Mouse (Mus musculus): ENCODE data around the gene Ankrd33. TPM values are rescaled to one million over a fixed set of nuclear protein-coding genes. Genes with fewer than 3 reads are reported as not detected.
"Not testable (repeated sequence)": the region's sequence is repeated elsewhere in the genome, so short reads cannot be mapped to it uniquely, and the experiment has no call there.

Ankrd33 gene
- polyA plus RNA-seq, 1 experiment from 2014 or later: not detected

- WGBS: 84% methylated on average over 5 of the region's 5 CpGs
- H3K9me3 ChIP-seq: no peaks in the 10 kb centered on the region
These were observed 7.5 kb upstream of the Ankrd33 start for GRCm38 (mm10) chr15:101107906-101108671.

GRCm38 (mm10) chr15:101113176-101113575, 2.4 kb upstream of the Ankrd33 start:
- no peak for ATAC-seq (ENCODE audit: low read depth)
- WGBS: 78% methylated on average over 8 of the region's 8 CpGs
- H3K27me3 ChIP-seq: peaks cover 6% of the 10 kb centered on the region; the same call in 1 of the 2 replicates

More at GRCm38 (mm10) chr15:101107906-101108671, 7.5 kb upstream of the Ankrd33 start:
- no peak overlapping the region for H3K27ac ChIP-seq (replicated peaks)
- H3K9ac ChIP-seq: no peak overlapping the region
- peaks cover 6% of the 10 kb centered on the region; the same call in 1 of the 2 replicates for H3K27me3 ChIP-seq
- H3K4me2 ChIP-seq: no peak overlapping the region
- no peaks in the 10 kb centered on the region; the same call in 1 of the 2 replicates for H3K4me1 ChIP-seq (replicated peaks)
- no peak overlapping the region for H3K4me3 ChIP-seq
- no peak for ATAC-seq (ENCODE audit: low read depth)
- no peaks in the 10 kb centered on the region for H3K36me3 ChIP-seq

GRCm38 (mm10) chr15:101113778-101114177, 1.8 kb upstream of the Ankrd33 start:
- H3K4me2 ChIP-seq; H3K4me1 ChIP-seq (replicated peaks); H3K9ac ChIP-seq; H3K27me3 ChIP-seq; H3K9me3 ChIP-seq; ATAC-seq (ENCODE audit: low read depth); H3K36me3 ChIP-seq; H3K27ac ChIP-seq (replicated peaks); H3K4me3 ChIP-seq: not testable (repeated sequence)
- WGBS: 71% methylated on average over 2 of the region's 2 CpGs

More at GRCm38 (mm10) chr15:101113176-101113575, 2.4 kb upstream of the Ankrd33 start:
- Histone ChIP-seq H3K4me2 (no peak overlapping the region), H3K4me1 (replicated peaks) (no peaks in the 10 kb centered on the region), H3K36me3 (no peaks in the 10 kb centered on the region), H3K9ac (no peak overlapping the region), H3K9me3 (no peaks in the 10 kb centered on the region), H3K4me3 (no peak overlapping the region), H3K27ac (replicated peaks) (0 out of 2 replicates have a peak overlapping the region, but pooled peaks have one; percentile 7)

- Histone ChIP-seq H3K9ac (no peak overlapping the region), H3K4me2 (no peak overlapping the region), H3K27ac (replicated peaks) (no peak overlapping the region), H3K27me3 (no peaks in the 10 kb centered on the region), H3K9me3 (no peaks in the 10 kb centered on the region), H3K36me3 (no peaks in the 10 kb centered on the region), H3K4me3 (no peak overlapping the region), H3K4me1 (replicated peaks) (no peaks in the 10 kb centered on the region)
- WGBS: 68% methylated on average over 14 of the region's 14 CpGs
- 0 out of 2 replicates have a peak, but pooled peaks have one; percentile 15 for ATAC-seq (ENCODE audit: low read depth)
These were observed 3.0 kb downstream of the Ankrd33 start for GRCm38 (mm10) chr15:101118399-101119125.

- H3K4me2 ChIP-seq: no peak overlapping the region
- ATAC-seq (ENCODE audit: low read depth): no peak
- no peaks in the 10 kb centered on the region for H3K36me3 ChIP-seq
- no peak overlapping the region for H3K4me3 ChIP-seq
- no peak overlapping the region for H3K27ac ChIP-seq (replicated peaks)
- no peaks in the 10 kb centered on the region for H3K9me3 ChIP-seq
- 73% methylated on average over 9 of the region's 9 CpGs for WGBS
- H3K4me1 ChIP-seq (replicated peaks): no peaks in the 10 kb centered on the region
- no peak overlapping the region for H3K9ac ChIP-seq
- no peaks in the 10 kb centered on the region; the same call in 1 of the 2 replicates for H3K27me3 ChIP-seq
These were observed 6.1 kb downstream of the Ankrd33 start for GRCm38 (mm10) chr15:101121411-101122289.

- Histone ChIP-seq H3K9ac (no peak overlapping the region), H3K4me2 (no peak overlapping the region), H3K36me3 (no peaks in the 10 kb centered on the region), H3K27ac (replicated peaks) (no peak overlapping the region), H3K4me1 (replicated peaks) (no peaks in the 10 kb centered on the region), H3K4me3 (no peak overlapping the region), H3K9me3 (no peaks in the 10 kb centered on the region), H3K27me3 (peaks cover 4% of the 10 kb centered on the region)
- ATAC-seq (ENCODE audit: low read depth): no peak
- WGBS: 23% methylated on average over 2 of the region's 2 CpGs
These were observed 6.7 kb downstream of the Ankrd33 start for GRCm38 (mm10) chr15:101122290-101122589.

GRCm38 (mm10) chr15:101123202-101123601, 7.6 kb downstream of the Ankrd33 start:
- no peak for ATAC-seq (ENCODE audit: low read depth)
- WGBS: 25% methylated on average over 4 of the region's 4 CpGs
- H3K4me1 ChIP-seq (replicated peaks): no peaks in the 10 kb centered on the region; the same call in 1 of the 2 replicates
- no peak overlapping the region for H3K27ac ChIP-seq (replicated peaks)
- H3K27me3 ChIP-seq: peaks cover 14% of the 10 kb centered on the region
- no peaks in the 10 kb centered on the region for H3K9me3 ChIP-seq
- no peak overlapping the region for H3K9ac ChIP-seq
- no peak overlapping the region for H3K4me3 ChIP-seq
- H3K4me2 ChIP-seq: no peak overlapping the region
- H3K36me3 ChIP-seq: no peaks in the 10 kb centered on the region

GRCm38 (mm10) chr15:101125561-101125960, 10.0 kb downstream of the Ankrd33 start:
- Histone ChIP-seq H3K9ac (no peak overlapping the region), H3K9me3 (no peaks in the 10 kb centered on the region), H3K4me3 (no peak overlapping the region), H3K4me2 (no peak overlapping the region), H3K27ac (replicated peaks) (no peak overlapping the region), H3K27me3 (peaks cover 36% of the 10 kb centered on the region), H3K36me3 (no peaks in the 10 kb centered on the region), H3K4me1 (replicated peaks) (peaks cover 8% of the 10 kb centered on the region)
- ATAC-seq (ENCODE audit: low read depth): no peak
- 90% methylated on average over 6 of the region's 6 CpGs for WGBS

GRCm38 (mm10) chr15:101126876-101127544, 11.5 kb downstream of the Ankrd33 start:
- no peak overlapping the region for H3K4me2 ChIP-seq
- H3K9me3 ChIP-seq: no peaks in the 10 kb centered on the region
- no peak overlapping the region for H3K9ac ChIP-seq
- peaks cover 18% of the 10 kb centered on the region for H3K4me1 ChIP-seq (replicated peaks)
- no peak for ATAC-seq (ENCODE audit: low read depth)
- no peaks in the 10 kb centered on the region for H3K36me3 ChIP-seq
- H3K27ac ChIP-seq (replicated peaks): no peak overlapping the region
- 76% methylated on average over 12 of the region's 12 CpGs for WGBS
- H3K27me3 ChIP-seq: peaks cover 46% of the 10 kb centered on the region
- no peak overlapping the region for H3K4me3 ChIP-seq

- Histone ChIP-seq H3K4me3 (peak within 1 kb of the TSS; percentile 33), H3K9me3 (no peaks in the 10 kb centered on the region), H3K9ac (peak within 1 kb of the TSS; percentile 57), H3K36me3 (no peaks in the 10 kb centered on the region), H3K4me2 (peak within 1 kb of the TSS; percentile 51), H3K27ac (replicated peaks) (no peak within 1 kb of the TSS), H3K27me3 (peaks cover 53% of the 10 kb centered on the region), H3K4me1 (replicated peaks) (peaks cover 25% of the 10 kb centered on the region)
- 4% methylated on average over 46 of the region's 46 CpGs for WGBS
- no peak for ATAC-seq (ENCODE audit: low read depth)
These were observed 12.9 kb downstream of the Ankrd33 start, which contains the start of gene Acvrl1 for GRCm38 (mm10) chr15:101128181-101129089. Gene Acvrl1, plus strand, starts transcription at chr15:101128522.

All from neural tube, embryonic 13.5 days (tissue).